Mouse (Mus musculus) midbrain, postnatal 0 days (tissue): ENCODE measurements around the gene Inka2. TPM values are rescaled to one million over a fixed set of nuclear protein-coding genes. Genes with fewer than 3 reads are reported as not detected.

Source experiments
- ATAC-seq: fragments of 200-750 bp; cut with Nextera tagmentation; 2 replicates; pipeline ENCODE4 v1.8.0; 2017; ENCODE audit warnings: moderate number of reproducible peaks, mild to moderate bottlenecking, moderate TSS enrichment, moderate library complexity; ENCODE audit not compliant: low FRiP score
- DNase-seq: peaks from one replicate; pipeline ENCODE4 v3.0.0-alpha.2; 2015; ENCODE audit warnings: low spot score
- H3K27ac ChIP-seq: fragments of 300-500 bp; sonication (generic); 2 replicates; pipeline ENCODE4 v1.5.1; 2014; ENCODE audit warnings: low read depth, mild to moderate bottlenecking, low read length, mixed read lengths
- H3K27me3 ChIP-seq: fragments of 300-500 bp; sonication (generic); 2 replicates; pipeline ENCODE4 v1.6.1; 2014; ENCODE audit warnings: low read length, control low read depth, mixed read lengths; ENCODE audit not compliant: insufficient read depth
- H3K36me3 ChIP-seq: fragments of 300-500 bp; sonication (generic); 2 replicates; pipeline ENCODE4 v1.6.1; 2014; ENCODE audit warnings: low read length, control low read depth, mixed read lengths; ENCODE audit not compliant: insufficient read depth
- H3K4me1 ChIP-seq: fragments of 300-500 bp; sonication (generic); 2 replicates; pipeline ENCODE4 v1.6.1; 2014; ENCODE audit warnings: mild to moderate bottlenecking, control low read depth, antibody characterized with exemption, low read length, mixed read lengths; ENCODE audit not compliant: insufficient read depth
- H3K4me2 ChIP-seq: fragments of 300-500 bp; sonication (generic); 2 replicates; pipeline ENCODE4 v1.6.1; 2014; ENCODE audit warnings: low read depth, mild to moderate bottlenecking, low read length, mixed read lengths; ENCODE audit not compliant: poor library complexity, severe bottlenecking
- H3K4me3 ChIP-seq: fragments of 300-500 bp; sonication (generic); 2 replicates; pipeline ENCODE4 v1.5.1; 2014; ENCODE audit warnings: low read depth, mild to moderate bottlenecking, low read length, moderate library complexity
- H3K9ac ChIP-seq: fragments of 300-500 bp; sonication (generic); replicated peaks from 2 replicates; pipeline ENCODE4 v1.6.1; 2014; ENCODE audit warnings: mild to moderate bottlenecking, low read length, moderate library complexity, mixed read lengths; ENCODE audit not compliant: poor library complexity, severe bottlenecking
- H3K9me3 ChIP-seq: fragments of 300-500 bp; sonication (generic); 2 replicates; pipeline ENCODE4 v1.6.1; 2016; ENCODE audit warnings: low read length, control low read depth
- CTCF ChIP-seq: IDR thresholded peaks from 2 replicates; pipeline ENCODE4 v1.5.1; 2016; ENCODE audit warnings: antibody characterized with exemption, mild to moderate bottlenecking
- WGBS: fragments of 180-500 bp; shearing (Covaris S2); extraction: QIAGEN DNeasy Blood & Tissue Kit; methylation state at CpG from one replicate; pipeline ENCODE4 v1.1.7; 2014; 5-methylcytosine and 5-hydroxymethylcytosine counted together
- polyA plus RNA-seq: library from polyadenylated mRNA; unstranded; fragments of >200 nt; fragmentation: Nextera tagmentation; extraction: Ambion mirVana; gene quantifications from 2 replicates; pipeline ENCODE4 v1.2.1, GENCODE M21; 2015
- total RNA-seq: library from RNA; depleted of rRNA; stranded (reverse); fragments of >200 nt; gene quantifications from 2 replicates; pipeline ENCODE4 v1.2.3, GENCODE M21; 2014

Inka2 gene
- total and polyA plus RNA-seq, 2 experiments from 2014 or later = 3.7 to 7.7 TPM

DNA sequence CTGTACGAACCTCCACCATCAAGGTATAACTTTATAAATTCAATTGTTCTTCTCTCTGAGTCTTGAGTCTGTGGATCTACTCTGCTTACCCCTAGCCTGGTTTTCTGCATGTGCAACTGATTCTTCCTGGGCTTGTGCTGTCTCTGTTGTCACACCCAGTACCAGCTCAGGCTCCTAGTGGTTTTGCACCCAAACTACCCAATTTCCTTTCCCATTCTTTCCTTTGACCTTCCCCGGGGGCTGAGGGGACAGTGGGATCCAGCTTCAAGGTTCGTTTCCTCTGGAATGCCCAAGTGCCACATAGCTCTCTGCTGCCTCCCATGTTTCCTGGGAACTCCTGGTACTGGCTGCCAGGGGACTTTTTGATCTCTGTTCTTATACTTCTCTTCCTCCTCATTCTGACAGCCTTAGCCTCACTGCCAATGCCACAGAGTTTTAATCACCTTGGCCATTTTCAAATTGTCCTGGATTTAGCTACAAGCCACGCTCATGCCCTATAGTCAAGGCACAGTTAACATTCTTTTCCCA is 37.3 kb upstream of the Inka2 start:
- peak; percentile 23 for TF ChIP-seq CTCF
- no peak overlapping the region for H3K27ac ChIP-seq
- ATAC-seq = no peak
- H3K4me2 ChIP-seq = no peak overlapping the region
- no peak overlapping the region for H3K4me3 ChIP-seq
- no peaks in the 10 kb centered on the region for H3K9me3 ChIP-seq
- peaks cover 16% of the 10 kb centered on the region for H3K36me3 ChIP-seq
- no peak for DNase-seq
- H3K27me3 ChIP-seq = no peaks in the 10 kb centered on the region
- no peaks in the 10 kb centered on the region for H3K4me1 ChIP-seq
- H3K9ac ChIP-seq = no peak overlapping the region
- WGBS = 62% methylated on average over 4 of the region's 4 CpGs

DNA sequence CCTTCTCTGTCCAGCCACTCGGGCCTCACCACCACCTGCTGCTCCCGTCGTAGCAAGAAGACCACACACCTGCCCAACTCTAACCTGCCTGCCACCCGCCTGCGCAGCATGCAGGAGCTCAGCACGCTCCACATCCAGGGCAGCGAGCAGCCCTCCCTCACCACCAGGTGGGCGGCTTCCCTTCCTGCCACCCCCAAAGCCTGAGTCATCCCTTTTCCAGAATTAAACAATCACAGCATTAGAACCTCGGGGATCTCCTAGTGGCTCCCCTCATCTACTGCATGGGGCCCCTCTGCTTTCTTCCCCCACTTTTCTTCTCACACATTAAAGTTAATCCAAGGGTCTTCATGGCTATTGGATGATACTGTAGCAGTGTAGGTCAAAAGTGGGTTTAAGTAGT is 36.2 kb upstream of the Inka2 start:
- TF ChIP-seq CTCF = no peak
- Histone ChIP-seq H3K9ac (no peak overlapping the region), H3K9me3 (no peaks in the 10 kb centered on the region), H3K27ac (no peak overlapping the region), H3K27me3 (no peaks in the 10 kb centered on the region), H3K4me1 (no peaks in the 10 kb centered on the region), H3K36me3 (peaks cover 16% of the 10 kb centered on the region), H3K4me2 (no peak overlapping the region), H3K4me3 (no peak overlapping the region)
- ATAC-seq (no peak), DNase-seq (no peak)
- 54% methylated on average over 9 of the region's 9 CpGs for WGBS

DNA sequence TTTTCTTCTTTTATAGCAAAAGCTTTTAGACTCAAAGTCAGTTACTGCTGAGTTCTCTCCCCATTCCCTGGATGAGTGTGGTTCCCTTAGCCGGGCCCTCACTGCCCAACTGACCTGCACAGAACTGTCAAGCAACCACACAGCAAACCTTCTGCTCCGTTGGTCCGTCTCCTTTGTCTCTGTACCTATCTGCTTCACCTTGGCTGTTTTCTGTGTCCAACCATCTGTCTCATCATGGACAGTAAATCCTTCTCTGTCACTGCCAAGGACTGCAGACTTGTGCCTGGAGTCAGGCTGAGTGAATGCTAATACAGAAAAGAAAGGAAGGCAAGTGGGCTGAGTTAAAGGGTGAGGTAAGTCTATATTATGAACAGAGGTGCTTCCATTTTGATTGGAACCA is 34.6 kb upstream of the Inka2 start:
- WGBS = 92% methylated on average over 3 of the region's 3 CpGs
- Histone ChIP-seq H3K4me3 (no peak overlapping the region), H3K4me1 (no peaks in the 10 kb centered on the region), H3K27me3 (no peaks in the 10 kb centered on the region), H3K4me2 (no peak overlapping the region), H3K36me3 (peaks cover 16% of the 10 kb centered on the region), H3K27ac (no peak overlapping the region), H3K9me3 (no peaks in the 10 kb centered on the region), H3K9ac (no peak overlapping the region)
- no peak for ATAC-seq
- no peak for DNase-seq
- TF ChIP-seq CTCF = no peak

DNA sequence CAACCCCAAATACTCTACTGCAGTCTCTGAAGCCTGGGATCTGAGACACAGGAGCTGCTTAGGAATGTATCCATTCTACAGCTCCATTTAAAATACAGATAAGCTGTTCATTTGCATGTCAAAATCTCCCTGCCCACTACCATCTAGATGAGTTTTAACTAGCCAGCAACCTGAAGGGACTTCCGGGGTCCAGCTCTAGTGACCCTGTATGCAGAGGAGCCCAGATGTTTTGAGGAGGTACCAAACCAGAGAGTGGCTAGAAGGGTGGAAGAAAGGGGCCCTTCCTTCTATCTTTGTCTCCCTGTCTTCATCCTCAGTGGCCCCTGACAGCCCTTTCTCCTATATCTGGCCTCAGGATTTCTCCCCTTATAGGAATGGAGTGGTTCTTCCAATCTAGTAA is 33.6 kb upstream of the Inka2 start:
- no peak overlapping the region for H3K4me3 ChIP-seq
- no peak for DNase-seq
- H3K4me1 ChIP-seq = no peaks in the 10 kb centered on the region
- H3K36me3 ChIP-seq = peaks cover 11% of the 10 kb centered on the region
- no peaks in the 10 kb centered on the region for H3K27me3 ChIP-seq
- no peak overlapping the region for H3K9ac ChIP-seq
- TF ChIP-seq CTCF = no peak
- no peak overlapping the region for H3K4me2 ChIP-seq
- no peaks in the 10 kb centered on the region for H3K9me3 ChIP-seq
- no peak overlapping the region for H3K27ac ChIP-seq
- WGBS = 75% methylated on average over 1 of the region's 1 CpGs
- ATAC-seq = no peak

DNA sequence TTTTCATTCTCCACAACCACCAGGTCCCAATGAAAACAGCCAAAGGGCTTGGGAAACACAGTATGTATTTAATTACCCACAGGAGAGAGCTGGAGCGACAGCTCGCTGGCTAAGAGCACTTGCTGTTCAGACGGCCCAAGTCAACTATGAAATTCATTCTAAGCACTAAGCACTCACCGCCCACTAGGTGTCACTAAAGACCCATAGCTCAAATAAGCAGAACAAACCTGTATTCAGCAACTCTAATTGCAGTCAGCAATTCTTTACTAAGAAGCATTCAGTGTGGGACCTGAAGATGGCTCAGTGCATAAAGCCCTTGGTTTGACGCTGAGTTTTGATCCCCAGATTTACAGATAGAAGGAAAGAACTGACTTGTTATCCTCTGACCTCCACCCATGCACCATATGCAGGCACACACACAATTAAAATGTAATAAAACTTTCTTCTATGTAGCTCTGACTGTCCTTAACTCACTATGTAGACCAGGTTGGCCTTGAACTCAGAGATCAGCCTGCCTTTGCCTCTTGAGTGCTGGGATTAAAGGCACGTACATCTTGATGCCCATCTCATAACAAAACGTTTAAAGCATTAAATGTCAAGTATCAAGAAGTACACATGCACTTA is 29.7 kb upstream of the Inka2 start:
- H3K9ac ChIP-seq = no peak overlapping the region
- H3K36me3 ChIP-seq = peaks cover 21% of the 10 kb centered on the region
- no peaks in the 10 kb centered on the region for H3K9me3 ChIP-seq
- 23% methylated on average over 7 of the region's 7 CpGs for WGBS
- no peaks in the 10 kb centered on the region for H3K4me1 ChIP-seq
- no peak overlapping the region for H3K4me3 ChIP-seq
- TF ChIP-seq CTCF = peak; percentile 96
- ATAC-seq (peak; percentile 78), DNase-seq (peak; percentile 94)
- no peak overlapping the region for H3K4me2 ChIP-seq
- H3K27ac ChIP-seq = no peak overlapping the region
- H3K27me3 ChIP-seq = no peaks in the 10 kb centered on the region

DNA sequence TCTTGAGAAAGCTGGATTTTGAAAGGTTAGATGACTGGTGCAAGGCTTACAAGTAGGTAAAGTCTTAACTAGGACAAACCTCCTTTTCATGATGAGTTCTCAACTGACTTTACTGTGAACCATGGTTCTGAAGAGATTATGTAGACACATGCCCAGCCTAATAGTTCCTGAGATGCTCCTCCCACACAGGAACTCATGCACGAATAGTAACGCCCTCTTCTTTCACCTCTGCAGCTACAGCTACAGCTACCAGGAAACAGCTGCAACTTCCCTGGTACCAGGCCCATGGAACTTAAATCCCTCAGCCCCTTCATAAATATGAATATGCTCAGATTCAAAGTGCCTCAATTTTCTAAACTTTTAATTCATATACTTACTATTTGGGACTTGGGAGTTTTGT is 28.5 kb upstream of the Inka2 start:
- H3K27me3 ChIP-seq = no peaks in the 10 kb centered on the region
- no peak for DNase-seq
- H3K9me3 ChIP-seq = no peaks in the 10 kb centered on the region
- no peak for TF ChIP-seq CTCF
- H3K4me1 ChIP-seq = no peaks in the 10 kb centered on the region
- WGBS = 40% methylated on average over 2 of the region's 2 CpGs
- no peak overlapping the region for H3K27ac ChIP-seq
- H3K36me3 ChIP-seq = peaks cover 16% of the 10 kb centered on the region
- no peak overlapping the region for H3K4me3 ChIP-seq
- ATAC-seq = no peak
- no peak overlapping the region for H3K9ac ChIP-seq
- H3K4me2 ChIP-seq = no peak overlapping the region
